Mouse (Mus musculus) hindbrain, embryonic 15.5 days (tissue): Measurements from ENCODE around the gene Abi1. TPM values are rescaled to one million over a fixed set of nuclear protein-coding genes. Genes with fewer than 3 reads are reported as not detected.
"Not testable (repeated sequence)": the region's sequence is repeated elsewhere in the genome, so short reads cannot be mapped to it uniquely, and the experiment has no call there.

Experiments used
- ATAC-seq: fragments of 200-750 bp; cut with Nextera tagmentation; 2 replicates; pipeline ENCODE4 v1.8.0; 2017; ENCODE audit warnings: low read depth, moderate number of reproducible peaks, moderate TSS enrichment; ENCODE audit not compliant: low FRiP score
- H3K27ac ChIP-seq: fragments of 300-500 bp; sonication (generic); replicated peaks from 2 replicates; pipeline ENCODE4 v1.5.1; 2015; ENCODE audit warnings: mild to moderate bottlenecking, inconsistent platforms
- H3K27me3 ChIP-seq: fragments of 300-500 bp; sonication (generic); 2 replicates; pipeline ENCODE4 v1.6.1; 2015; ENCODE audit warnings: control low read depth, inconsistent platforms
- H3K36me3 ChIP-seq: fragments of 300-500 bp; sonication (generic); 2 replicates; pipeline ENCODE4 v1.6.1; 2015; ENCODE audit warnings: control low read depth, inconsistent platforms
- H3K4me1 ChIP-seq: fragments of 300-500 bp; sonication (generic); replicated peaks from 2 replicates; pipeline ENCODE4 v1.6.1; 2015; ENCODE audit warnings: control low read depth, inconsistent platforms
- H3K4me2 ChIP-seq: fragments of 300-500 bp; sonication (generic); 2 replicates; pipeline ENCODE4 v1.6.1; 2015; ENCODE audit warnings: moderate library complexity, mild to moderate bottlenecking, inconsistent platforms
- H3K4me3 ChIP-seq: fragments of 300-500 bp; sonication (generic); 2 replicates; pipeline ENCODE4 v1.5.1; 2015; ENCODE audit warnings: mild to moderate bottlenecking, inconsistent platforms
- H3K9ac ChIP-seq: fragments of 300-500 bp; sonication (generic); 2 replicates; pipeline ENCODE4 v1.6.1; 2015; ENCODE audit warnings: inconsistent platforms
- H3K9me3 ChIP-seq: fragments of 300-500 bp; sonication (generic); 2 replicates; pipeline ENCODE4 v1.6.1; 2016; ENCODE audit warnings: control low read depth, inconsistent platforms
- WGBS: fragments of 180-500 bp; shearing (Covaris S2); methylation state at CpG from one replicate; pipeline ENCODE4 v1.1.7; 2015; 5-methylcytosine and 5-hydroxymethylcytosine counted together
- polyA plus RNA-seq: library from polyadenylated mRNA; unstranded; fragments of >200 nt; fragmentation: Nextera tagmentation; extraction: Ambion mirVana; gene quantifications from 2 replicates; pipeline ENCODE4 v1.2.1, GENCODE M21; 2015

Gene Abi1
- polyA plus RNA-seq, 1 experiment from 2014 or later, result 60.9 TPM

GRCm38 (mm10) chr2:22949956-22950355 is 90.1 kb downstream of the Abi1 start:
- no peak overlapping the region for H3K27ac ChIP-seq
- H3K9ac ChIP-seq, result no peak overlapping the region
- ATAC-seq, result no peak
- H3K4me2 ChIP-seq, result no peak overlapping the region
- H3K4me3 ChIP-seq, result no peak overlapping the region
- 69% methylated on average over 4 of the region's 4 CpGs for WGBS
- H3K4me1 ChIP-seq, result no peaks in the 10 kb centered on the region
- H3K27me3 ChIP-seq, result no peaks in the 10 kb centered on the region
- no peaks in the 10 kb centered on the region for H3K9me3 ChIP-seq
- H3K36me3 ChIP-seq, result peaks cover 4% of the 10 kb centered on the region; the same call in 1 of the 2 replicates

DNA sequence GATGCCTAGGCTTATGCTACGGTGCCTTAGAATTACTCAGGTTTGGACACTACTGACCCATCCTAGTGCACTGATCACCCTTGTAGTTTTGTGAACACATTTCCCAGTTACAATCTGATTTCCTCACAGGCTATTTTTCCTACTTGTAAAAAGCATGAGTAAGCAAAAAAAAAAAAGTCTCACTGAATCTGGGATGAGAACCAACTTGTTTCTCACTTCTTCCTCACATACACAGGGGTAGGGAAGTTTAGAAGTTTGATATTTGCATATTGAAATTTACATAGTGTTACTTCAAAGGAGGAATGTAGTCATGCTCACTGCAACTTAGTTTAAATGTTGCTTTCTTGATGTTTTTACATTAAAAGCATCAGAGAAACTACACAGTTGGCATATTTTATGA is 106.5 kb downstream of the Abi1 start:
- H3K27me3 ChIP-seq, result no peaks in the 10 kb centered on the region
- H3K4me3 ChIP-seq, result no peak overlapping the region
- no peaks in the 10 kb centered on the region for H3K4me1 ChIP-seq
- H3K9me3 ChIP-seq, result no peaks in the 10 kb centered on the region
- H3K27ac ChIP-seq, result no peak overlapping the region
- ATAC-seq, result no peak
- H3K4me2 ChIP-seq, result no peak overlapping the region
- peaks cover 36% of the 10 kb centered on the region for H3K36me3 ChIP-seq
- no peak overlapping the region for H3K9ac ChIP-seq
- 80% methylated on average over 1 of the region's 1 CpGs for whole genome bisulfite sequencing

GRCm38 (mm10) chr2:22928259-22928658 is 111.8 kb downstream of the Abi1 start:
- no peaks in the 10 kb centered on the region for H3K4me1 ChIP-seq
- no peaks in the 10 kb centered on the region for H3K9me3 ChIP-seq
- no peak overlapping the region for H3K27ac ChIP-seq
- H3K9ac ChIP-seq, result no peak overlapping the region
- H3K36me3 ChIP-seq, result peaks cover 26% of the 10 kb centered on the region
- H3K27me3 ChIP-seq, result no peaks in the 10 kb centered on the region
- H3K4me3 ChIP-seq, result no peak overlapping the region
- ATAC-seq, result no peak
- H3K4me2 ChIP-seq, result no peak overlapping the region
- WGBS, result 86% methylated on average over 2 of the region's 2 CpGs

DNA sequence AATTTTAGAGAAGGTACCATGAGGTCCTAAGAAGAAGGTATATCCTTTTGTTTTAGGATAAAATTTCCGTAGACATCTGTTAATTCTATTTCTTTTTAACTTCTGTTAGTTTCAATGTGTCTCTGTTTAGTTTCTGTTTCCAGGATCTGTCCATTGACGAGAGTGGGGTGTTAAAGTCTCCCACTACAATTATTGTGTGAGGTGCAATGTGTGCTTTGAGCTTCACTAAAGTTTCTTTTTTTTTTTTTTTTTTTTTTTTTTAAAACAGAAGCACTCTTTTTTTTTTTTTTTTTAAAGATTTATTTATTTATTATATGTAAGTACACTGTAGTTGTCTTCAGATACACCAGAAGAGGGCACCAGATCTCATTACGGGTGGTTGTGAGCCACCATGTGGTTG is 114.1 kb downstream of the Abi1 start:
- H3K4me2 ChIP-seq, H3K4me1 ChIP-seq, H3K9ac ChIP-seq, H3K9me3 ChIP-seq, H3K27ac ChIP-seq, H3K27me3 ChIP-seq, ATAC-seq, H3K4me3 ChIP-seq: not testable (repeated sequence)
- WGBS, result 99% methylated on average over 3 of the region's 3 CpGs
- H3K36me3 ChIP-seq, result peaks cover 27% of the 10 kb centered on the region

DNA sequence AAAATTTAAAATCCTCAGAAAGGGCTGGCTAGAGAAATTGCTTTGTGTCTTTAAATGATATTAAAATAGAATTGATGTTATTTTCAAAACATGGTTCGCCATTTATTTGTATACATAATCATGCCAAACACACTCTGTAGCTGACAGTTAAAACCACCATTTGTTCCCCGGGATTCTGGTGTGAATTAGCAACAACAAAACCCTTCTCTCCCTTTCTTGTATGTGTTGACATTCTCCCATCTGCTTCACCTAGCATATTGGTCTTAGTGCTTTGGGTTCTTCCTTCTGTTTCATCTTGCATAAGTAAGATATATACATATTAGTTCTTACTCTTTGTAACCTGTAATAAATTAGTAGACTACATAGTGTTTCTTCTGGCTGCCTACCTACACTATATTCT is 121.4 kb downstream of the Abi1 start:
- H3K4me3 ChIP-seq, result no peak overlapping the region
- H3K4me2 ChIP-seq, result no peak overlapping the region
- no peak for ATAC-seq
- H3K4me1 ChIP-seq, result no peaks in the 10 kb centered on the region
- peaks cover 56% of the 10 kb centered on the region for H3K36me3 ChIP-seq
- WGBS, result 93% methylated on average over 2 of the region's 2 CpGs
- no peaks in the 10 kb centered on the region for H3K27me3 ChIP-seq
- H3K27ac ChIP-seq, result no peak overlapping the region
- no peak overlapping the region for H3K9ac ChIP-seq
- no peaks in the 10 kb centered on the region for H3K9me3 ChIP-seq

- no peak overlapping the region for H3K4me2 ChIP-seq
- H3K4me1 ChIP-seq, result no peaks in the 10 kb centered on the region
- WGBS, result 90% methylated on average over 3 of the region's 3 CpGs
- H3K36me3 ChIP-seq, result peaks cover 58% of the 10 kb centered on the region
- no peak overlapping the region for H3K27ac ChIP-seq
- H3K4me3 ChIP-seq, result no peak overlapping the region
- no peak overlapping the region for H3K9ac ChIP-seq
- no peak for ATAC-seq
- H3K9me3 ChIP-seq, result no peaks in the 10 kb centered on the region
- H3K27me3 ChIP-seq, result no peaks in the 10 kb centered on the region
These were observed 125.6 kb downstream of the Abi1 start for GRCm38 (mm10) chr2:22914421-22914820.

GRCm38 (mm10) chr2:22903947-22904346 is 136.1 kb downstream of the Abi1 start:
- 92% methylated on average over 3 of the region's 3 CpGs for WGBS
- ATAC-seq, result no peak
- H3K9ac ChIP-seq, result no peak overlapping the region
- no peak overlapping the region for H3K27ac ChIP-seq
- H3K27me3 ChIP-seq, result no peaks in the 10 kb centered on the region
- H3K4me3 ChIP-seq, result no peak overlapping the region
- H3K36me3 ChIP-seq, result peaks cover 45% of the 10 kb centered on the region
- no peaks in the 10 kb centered on the region for H3K9me3 ChIP-seq
- H3K4me1 ChIP-seq, result no peaks in the 10 kb centered on the region
- H3K4me2 ChIP-seq, result no peak overlapping the region

- under 1% methylated on average over 81 of the region's 81 CpGs for WGBS
- no peaks in the 10 kb centered on the region for H3K36me3 ChIP-seq
- H3K9ac ChIP-seq, result peak within 1 kb of the TSS; percentile 78
- H3K4me3 ChIP-seq, result peak within 1 kb of the TSS; percentile 89
- no peaks in the 10 kb centered on the region for H3K9me3 ChIP-seq
- ATAC-seq, result peak; percentile 99
- peak within 1 kb of the TSS; percentile 86 for H3K4me2 ChIP-seq
- peaks cover 20% of the 10 kb centered on the region for H3K4me1 ChIP-seq
- H3K27me3 ChIP-seq, result no peaks in the 10 kb centered on the region
- H3K27ac ChIP-seq, result peak within 1 kb of the TSS; percentile 87
These were observed 144.5 kb downstream of the Abi1 start, which contains the start of gene Pdss1 for GRCm38 (mm10) chr2:22895282-22896273. Pdss1 (plus strand) TSS chr2:22895522.

GRCm38 (mm10) chr2:22894932-22895281 is 145.1 kb downstream of the Abi1 start:
- no peaks in the 10 kb centered on the region for H3K27me3 ChIP-seq
- no peaks in the 10 kb centered on the region for H3K36me3 ChIP-seq
- H3K9me3 ChIP-seq, result no peaks in the 10 kb centered on the region
- 19% methylated on average over 9 of the region's 9 CpGs for WGBS
- H3K4me2 ChIP-seq, result peak overlapping the region; percentile 86
- peak overlapping the region; percentile 87 for H3K27ac ChIP-seq
- peak overlapping the region; percentile 89 for H3K4me3 ChIP-seq
- ATAC-seq, result no peak
- peak overlapping the region; percentile 78 for H3K9ac ChIP-seq
- peaks cover 20% of the 10 kb centered on the region for H3K4me1 ChIP-seq

Other genes with a start within 250 kb of the Abi1 start
- 23.1 and 25.1 TPM in 2 replicates for gene Pdss1, start 144.7 kb downstream of the Abi1 start, polyA plus RNA-seq
- gene Acbd5, start 27.9 kb upstream of the Abi1 start, polyA plus RNA-seq, result 74.0 and 78.3 TPM in 2 replicates
- gene Mastl, start 115.8 kb upstream of the Abi1 start, polyA plus RNA-seq, result 2.5 TPM in 2 replicates
- 53.1 and 55.7 TPM in 2 replicates for gene Yme1l1, start 116.1 kb upstream of the Abi1 start, polyA plus RNA-seq
- 0.08 TPM in 1 of 2 replicates, not detected in the other for gene 4931423N10Rik, start 167.2 kb upstream of the Abi1 start, polyA plus RNA-seq